Mouse (Mus musculus) monocyte, adult 5-6 weeks (primary cell): ENCODE measurements around the gene Scamp5. TPM values are rescaled to one million over a fixed set of nuclear protein-coding genes. Genes with fewer than 3 reads are reported as not detected.
A peak's percentile ranks its signal among the peaks of the same experiment; 100 is the strongest.

Source experiments
- ATAC-seq: fragments of 153-309, 156-312 bp; replicated peaks from 2 replicates; pipeline ENCODE4 v1.8.0; 2017; ENCODE audit warnings: mild to moderate bottlenecking; ENCODE audit not compliant: low TSS enrichment, insufficient number of reproducible peaks, severe bottlenecking, poor library complexity, low FRiP score
- total RNA-seq: library from RNA; stranded (forward); fragments of 200-1000, 200-491, 200-594 nt; gene quantifications from 3 replicates; pipeline ENCODE4 v1.2.3, GENCODE M21; 2017

The Scamp5 gene
- total RNA-seq, 1 experiment from 2014 or later: not detected

DNA sequence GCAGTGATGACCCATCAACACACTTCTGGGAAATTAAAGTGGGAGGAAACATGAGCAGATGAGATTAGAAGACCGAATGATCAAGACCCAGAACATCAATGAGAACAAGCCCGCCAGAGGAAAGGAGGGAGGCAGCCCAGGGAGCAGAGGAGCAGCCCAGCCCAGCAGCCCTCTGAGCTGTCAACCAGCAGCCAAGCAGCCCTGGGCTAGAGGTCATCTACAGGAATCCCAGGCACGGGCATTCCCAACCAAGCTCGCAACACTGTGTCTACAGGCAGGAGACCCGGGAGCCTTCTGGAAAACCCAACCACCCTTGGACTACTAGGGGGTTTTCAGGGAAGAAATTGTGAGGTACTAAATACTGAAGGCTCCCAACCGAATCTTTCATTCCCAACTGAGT is 43.8 kb downstream of the Scamp5 start:
- ATAC-seq: no peak

DNA sequence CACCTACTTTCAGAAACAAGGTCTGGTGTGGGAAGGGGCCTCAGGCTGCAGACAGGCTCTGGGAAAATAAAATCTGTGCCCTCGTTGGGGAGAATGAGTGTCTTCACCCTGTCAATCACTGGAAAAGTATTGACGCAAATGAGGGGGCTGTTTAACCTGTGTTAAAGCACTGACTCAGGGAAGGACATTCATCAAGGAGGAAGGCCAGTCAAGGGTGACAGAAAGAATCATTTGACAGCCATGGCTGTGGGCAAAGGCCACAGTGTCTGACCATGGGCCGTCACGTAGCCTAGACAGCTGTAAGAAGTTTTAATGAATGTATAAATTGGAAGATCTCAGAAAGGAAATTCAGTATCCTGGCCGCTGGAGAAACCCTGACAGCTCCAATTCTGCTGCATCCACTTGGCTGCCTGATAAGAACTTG is 46.2 kb downstream of the Scamp5 start:
- ATAC-seq: no peak

DNA sequence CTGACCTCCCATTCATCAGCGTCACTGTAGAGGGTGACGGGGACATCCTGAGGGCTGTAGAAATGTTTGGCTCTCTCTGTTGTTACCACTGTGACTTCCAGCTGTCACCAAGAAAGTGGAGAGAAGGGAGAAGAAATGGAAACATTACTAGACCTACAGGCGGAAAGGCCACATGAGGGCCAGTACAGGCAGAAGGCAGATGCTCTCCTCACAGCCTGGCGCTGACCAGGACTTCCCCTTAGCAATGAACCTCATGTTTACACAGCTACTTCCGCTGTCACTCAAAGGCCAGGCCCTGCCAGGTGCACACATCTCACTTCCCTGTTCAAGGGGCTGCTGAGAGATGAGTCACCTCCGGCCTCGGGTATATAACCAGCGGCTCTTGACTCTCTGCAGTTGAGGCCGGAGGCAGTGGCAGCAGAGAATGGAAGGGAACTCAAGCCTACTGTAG is 46.7 kb downstream of the Scamp5 start:
- ATAC-seq: peak; percentile 94

- ATAC-seq: peak; percentile 55
Observed at GRCm38 (mm10) chr9:57420321-57421120, 47.3 kb downstream of the Scamp5 start.

- no peak for ATAC-seq
Observed at GRCm38 (mm10) chr9:57419521-57420267, 48.2 kb downstream of the Scamp5 start.

DNA sequence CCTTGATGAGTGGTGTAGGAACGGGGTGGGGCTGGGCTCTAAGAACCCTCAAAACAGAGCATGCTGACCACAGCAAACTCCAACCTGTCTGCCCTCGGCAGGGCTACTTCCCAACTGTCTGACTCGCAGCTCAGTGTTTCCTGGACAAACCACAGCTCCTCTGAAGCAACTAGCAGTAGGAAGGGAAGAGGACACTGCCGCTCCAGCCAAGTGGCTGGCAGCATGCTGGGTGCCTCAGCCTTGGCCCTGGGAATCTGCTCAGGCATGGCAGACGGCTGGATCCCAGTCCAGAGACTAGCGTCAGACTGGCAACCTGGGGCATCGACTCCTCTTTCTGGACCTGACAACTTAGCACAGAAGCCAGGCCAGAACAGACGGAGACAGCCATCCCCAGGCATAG is 50.5 kb downstream of the Scamp5 start:
- ATAC-seq: no peak

- ATAC-seq: no peak
Observed at GRCm38 (mm10) chr9:57407120-57407905, 60.5 kb downstream of the Scamp5 start.

DNA sequence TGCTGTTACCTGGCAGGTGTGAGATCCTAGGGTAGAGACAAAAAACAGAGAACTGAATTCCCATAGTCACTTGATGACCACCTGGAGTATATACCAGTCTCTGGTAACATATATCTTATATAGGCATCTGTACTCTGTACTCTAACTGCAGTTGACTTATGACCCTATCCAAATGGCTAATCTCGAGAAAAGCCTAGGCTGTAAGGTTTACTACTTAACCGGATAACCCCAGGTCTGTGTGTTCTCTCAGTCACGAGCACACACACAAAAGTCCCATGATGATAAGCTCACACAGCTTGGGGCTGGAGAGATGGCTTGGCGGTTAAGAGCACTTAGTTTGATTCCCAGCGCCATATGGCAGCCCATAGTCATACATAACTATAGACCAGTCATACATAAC is 61.5 kb downstream of the Scamp5 start:
- ATAC-seq: no peak

- no peak for ATAC-seq
Observed at GRCm38 (mm10) chr9:57404036-57404435, 63.8 kb downstream of the Scamp5 start.

- ATAC-seq: no peak
Observed at GRCm38 (mm10) chr9:57402318-57403251, 65.3 kb downstream of the Scamp5 start.

- ATAC-seq: no peak
Observed at GRCm38 (mm10) chr9:57398773-57399172, 69.1 kb downstream of the Scamp5 start.

GRCm38 (mm10) chr9:57392892-57393291 is 75.0 kb downstream of the Scamp5 start:
- no peak for ATAC-seq

Other genes with a start within 250 kb of the Scamp5 start
- gene Trcg1, start 231.5 kb downstream of the Scamp5 start, total RNA-seq: not detected in 3 replicates
- 11.4 to 26.8 TPM (median 12.9 TPM) in 3 replicates for gene 1700017B05Rik, start 205.4 kb downstream of the Scamp5 start, total RNA-seq
- gene Ppcdc, start 27.9 kb downstream of the Scamp5 start, total RNA-seq: 19.8 to 46.2 TPM (median 27.2 TPM) in 3 replicates
- not detected in 3 replicates for gene Rpp25, start 36.0 kb upstream of the Scamp5 start, total RNA-seq
- gene Cox5a, start 53.2 kb upstream of the Scamp5 start, total RNA-seq: 54.8 to 108 TPM (median 74.5 TPM) in 3 replicates
- 17.5 to 23.5 TPM (median 18.2 TPM) in 3 replicates for gene Fam219b, start 69.5 kb upstream of the Scamp5 start, total RNA-seq
- 1.9 to 7.7 TPM (median 7.5 TPM) in 3 replicates for gene Mpi, start 84.7 kb upstream of the Scamp5 start, total RNA-seq
- 30.6 to 40.9 TPM (median 34.3 TPM) in 3 replicates for gene Scamp2, start 92.9 kb upstream of the Scamp5 start, total RNA-seq
- 3.8 to 20.7 TPM (median 20.3 TPM) in 3 replicates for gene Ulk3, start 121.4 kb upstream of the Scamp5 start, total RNA-seq
- not detected in 3 replicates for gene Cplx3, start 138.2 kb upstream of the Scamp5 start, total RNA-seq
- gene Lman1l, start 152.7 kb upstream of the Scamp5 start, total RNA-seq: not detected in 3 replicates
- gene Csk, start 185.6 kb upstream of the Scamp5 start, total RNA-seq: 332 to 455 TPM (median 337 TPM) in 3 replicates
- not detected in 3 replicates for gene Cyp1a2, start 215.6 kb upstream of the Scamp5 start, total RNA-seq
- gene Cyp1a1, start 219.9 kb upstream of the Scamp5 start, total RNA-seq: not detected in 3 replicates
- 2.6 to 7.9 TPM (median 3.7 TPM) in 3 replicates for gene Edc3, start 240.5 kb upstream of the Scamp5 start, total RNA-seq